Mouse (Mus musculus) brain, embryonic 14.5 days (tissue): ENCODE results near the gene 2310030G06Rik.

Source experiments
- CTCF ChIP-seq: fragments of 200-500 bp; IDR thresholded peaks from 2 replicates; pipeline ENCODE4 v1.5.1; 2012; ENCODE audit warnings: inconsistent platforms, mild to moderate bottlenecking, moderate library complexity, borderline replicate concordance; ENCODE audit not compliant: insufficient read depth, insufficient read length; ENCODE audit errors: extremely low read depth
- POLR2A ChIP-seq: fragments of 200-500 bp; IDR thresholded peaks from 2 replicates; pipeline ENCODE4 v1.6.1; 2012; ENCODE audit warnings: mild to moderate bottlenecking, inconsistent platforms, borderline replicate concordance; ENCODE audit not compliant: poor library complexity, insufficient read depth, insufficient read length, severe bottlenecking; ENCODE audit errors: extremely low read depth

DNA sequence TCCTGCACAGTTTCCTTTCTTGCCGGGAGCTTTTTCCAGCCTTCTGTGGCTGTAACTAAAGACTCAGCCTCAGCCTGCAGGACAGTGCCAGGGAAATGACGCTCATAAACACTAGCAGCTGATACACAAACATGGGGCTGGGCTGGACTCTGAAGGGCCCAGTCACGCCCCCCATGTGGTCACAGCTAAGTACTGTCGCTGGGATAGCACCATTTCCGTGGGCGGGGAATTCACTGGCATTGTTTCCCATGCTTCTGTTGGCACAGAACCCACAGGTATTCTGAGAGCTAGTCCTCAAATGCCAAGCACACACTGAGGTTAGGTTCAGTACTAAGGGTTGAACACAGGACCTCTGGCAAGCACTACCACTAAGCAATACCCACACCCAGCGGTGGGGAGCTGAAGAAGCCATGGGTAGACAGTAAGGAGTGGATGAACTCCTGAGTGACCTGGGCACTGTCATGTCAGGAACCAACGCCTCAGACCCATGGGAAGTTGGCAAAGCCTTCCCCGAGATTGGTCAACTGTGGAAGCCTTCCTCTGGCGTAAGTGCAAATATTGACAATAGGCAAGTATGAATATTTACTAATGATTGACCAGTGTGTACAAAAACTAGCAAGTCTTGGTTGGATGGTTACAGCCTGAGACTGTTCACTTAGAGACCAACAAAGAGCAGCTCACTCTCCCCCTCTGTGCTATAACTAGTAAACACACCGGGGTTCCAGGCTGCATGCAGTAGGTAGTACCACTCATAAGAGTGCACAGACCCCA, 45.2 kb downstream of the 2310030G06Rik start:
- TF ChIP-seq CTCF (no peak), POLR2A (no peak)
